Mouse (Mus musculus) hindbrain, embryonic 16.5 days (tissue): ENCODE data around the gene Gfra1. TPM values are rescaled to one million over a fixed set of nuclear protein-coding genes. Genes with fewer than 3 reads are reported as not detected.
A peak's percentile ranks its signal among the peaks of the same experiment; 100 is the strongest.

Experiments
- ATAC-seq: fragments of 200-750 bp; cut with Nextera tagmentation; 2 replicates; pipeline ENCODE4 v1.8.0; 2017; ENCODE audit warnings: moderate TSS enrichment, moderate library complexity
- H3K27ac ChIP-seq: fragments of 300-500 bp; sonication (generic); 2 replicates; pipeline ENCODE4 v1.5.1; 2014; ENCODE audit warnings: low read depth, mild to moderate bottlenecking, control low read depth, low read length, moderate library complexity
- H3K27me3 ChIP-seq: fragments of 300-500 bp; sonication (generic); replicated peaks from 2 replicates; pipeline ENCODE4 v1.6.1; 2014; ENCODE audit warnings: low read length; ENCODE audit not compliant: control insufficient read depth, insufficient read depth
- H3K36me3 ChIP-seq: fragments of 300-500 bp; sonication (generic); 2 replicates; pipeline ENCODE4 v1.6.1; 2014; ENCODE audit warnings: mild to moderate bottlenecking, low read length, moderate library complexity, mixed read lengths; ENCODE audit not compliant: control insufficient read depth, insufficient read depth
- H3K4me1 ChIP-seq: fragments of 300-500 bp; sonication (generic); 2 replicates; pipeline ENCODE4 v1.6.1; 2014; ENCODE audit warnings: low read depth, low read length; ENCODE audit not compliant: control insufficient read depth, insufficient read depth
- H3K4me2 ChIP-seq: fragments of 300-500 bp; sonication (generic); 2 replicates; pipeline ENCODE4 v1.6.1; 2014; ENCODE audit warnings: mild to moderate bottlenecking, low read length, control low read depth, moderate library complexity
- H3K4me3 ChIP-seq: fragments of 300-500 bp; sonication (generic); 2 replicates; pipeline ENCODE4 v1.5.1; 2014; ENCODE audit warnings: mild to moderate bottlenecking, low read length, control low read depth, moderate library complexity
- H3K9ac ChIP-seq: fragments of 300-500 bp; sonication (generic); 2 replicates; pipeline ENCODE4 v1.6.1; 2014; ENCODE audit warnings: low read depth, mild to moderate bottlenecking, control low read depth, low read length, moderate library complexity
- H3K9me3 ChIP-seq: fragments of 300-500 bp; sonication (generic); 2 replicates; pipeline ENCODE4 v1.6.1; 2014; ENCODE audit warnings: mild to moderate bottlenecking, low read length, moderate library complexity; ENCODE audit not compliant: control insufficient read depth
- WGBS: fragments of 180-500 bp; shearing (Covaris S2); extraction: QIAGEN DNeasy Blood & Tissue Kit; methylation state at CpG from one replicate; pipeline ENCODE4 v1.1.7; 2014; 5-methylcytosine and 5-hydroxymethylcytosine counted together
- polyA plus RNA-seq: library from polyadenylated mRNA; unstranded; fragments of >200 nt; fragmentation: Nextera tagmentation; extraction: Ambion mirVana; gene quantifications from 2 replicates; pipeline ENCODE4 v1.2.1, GENCODE M21; 2015

Gene Gfra1
- polyA plus RNA-seq, 1 experiment from 2014 or later, result 38.6 TPM

DNA sequence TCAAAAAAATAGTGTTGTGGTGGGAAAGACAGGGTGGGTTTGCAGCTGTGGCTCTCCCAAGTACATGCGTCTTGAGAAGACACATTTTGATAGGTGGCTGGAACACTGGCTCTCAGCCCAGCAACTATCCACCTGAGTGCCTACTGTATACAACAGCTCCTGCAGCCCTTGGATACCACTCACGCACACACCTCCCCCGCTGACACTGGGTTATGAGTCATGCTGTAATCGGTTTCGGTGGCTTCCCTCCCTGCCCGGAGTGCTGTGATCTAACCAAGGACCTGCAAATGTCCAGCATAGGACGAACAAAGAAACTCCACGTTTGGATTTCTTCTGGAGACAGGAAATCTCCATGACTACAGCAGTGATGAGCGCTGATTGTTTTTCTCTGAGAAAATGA is 180.4 kb downstream of the Gfra1 start:
- H3K36me3 ChIP-seq, result no peaks in the 10 kb centered on the region
- no peaks in the 10 kb centered on the region for H3K4me1 ChIP-seq
- no peaks in the 10 kb centered on the region for H3K9me3 ChIP-seq
- no peaks in the 10 kb centered on the region for H3K27me3 ChIP-seq
- ATAC-seq, result 0 out of 2 replicates have a peak, but pooled peaks have one; percentile 14
- H3K9ac ChIP-seq, result no peak overlapping the region
- H3K27ac ChIP-seq, result no peak overlapping the region
- H3K4me3 ChIP-seq, result no peak overlapping the region
- H3K4me2 ChIP-seq, result no peak overlapping the region
- WGBS, result 34% methylated on average over 9 of the region's 9 CpGs

- Histone ChIP-seq H3K9me3 (no peaks in the 10 kb centered on the region), H3K36me3 (no peaks in the 10 kb centered on the region), H3K4me3 (no peak overlapping the region), H3K4me2 (no peak overlapping the region), H3K27me3 (no peaks in the 10 kb centered on the region), H3K9ac (no peak overlapping the region), H3K4me1 (no peaks in the 10 kb centered on the region), H3K27ac (no peak overlapping the region)
- WGBS, result 70% methylated on average over 8 of the region's 8 CpGs
- ATAC-seq, result peak; percentile 78
These were observed 183.9 kb downstream of the Gfra1 start for GRCm38 (mm10) chr19:58271815-58272214.

DNA sequence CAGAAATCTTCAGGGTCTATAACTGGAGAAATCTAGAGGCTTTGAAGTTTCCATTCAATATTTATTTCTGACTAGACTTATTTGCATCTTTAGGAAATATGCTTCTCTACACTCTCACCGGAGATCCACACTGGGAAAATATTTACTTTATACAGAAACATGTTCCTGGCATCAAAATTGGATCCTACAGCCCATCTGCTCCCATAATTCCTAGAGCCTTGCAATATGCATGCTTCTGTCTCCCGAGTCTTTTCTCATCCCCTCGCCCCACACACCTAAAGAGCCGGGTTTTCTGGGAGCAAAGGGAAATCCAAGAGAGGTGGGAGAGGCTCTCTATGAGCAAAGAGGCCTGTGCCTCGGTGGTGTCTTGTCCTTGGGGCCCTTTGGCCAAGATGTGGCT is 184.9 kb downstream of the Gfra1 start:
- H3K36me3 ChIP-seq, result no peaks in the 10 kb centered on the region
- no peaks in the 10 kb centered on the region for H3K9me3 ChIP-seq
- H3K4me1 ChIP-seq, result no peaks in the 10 kb centered on the region
- 83% methylated on average over 5 of the region's 5 CpGs for WGBS
- H3K9ac ChIP-seq, result no peak overlapping the region
- H3K27me3 ChIP-seq, result no peaks in the 10 kb centered on the region
- H3K4me3 ChIP-seq, result no peak overlapping the region
- no peak overlapping the region for H3K27ac ChIP-seq
- ATAC-seq, result no peak
- H3K4me2 ChIP-seq, result no peak overlapping the region

GRCm38 (mm10) chr19:58268476-58268875 is 187.2 kb downstream of the Gfra1 start:
- no peak overlapping the region for H3K4me3 ChIP-seq
- 59% methylated on average over 4 of the region's 4 CpGs for WGBS
- no peaks in the 10 kb centered on the region for H3K9me3 ChIP-seq
- H3K9ac ChIP-seq, result no peak overlapping the region
- H3K27me3 ChIP-seq, result no peaks in the 10 kb centered on the region
- H3K36me3 ChIP-seq, result no peaks in the 10 kb centered on the region
- H3K4me2 ChIP-seq, result no peak overlapping the region
- H3K27ac ChIP-seq, result no peak overlapping the region
- H3K4me1 ChIP-seq, result no peaks in the 10 kb centered on the region
- ATAC-seq, result no peak

- no peak overlapping the region for H3K27ac ChIP-seq
- H3K36me3 ChIP-seq, result no peaks in the 10 kb centered on the region
- H3K4me3 ChIP-seq, result no peak overlapping the region
- 0 out of 2 replicates have a peak, but pooled peaks cover 2% of the 10 kb centered on the region for H3K4me1 ChIP-seq
- 25% methylated on average over 7 of the region's 7 CpGs for WGBS
- no peaks in the 10 kb centered on the region for H3K27me3 ChIP-seq
- H3K9me3 ChIP-seq, result no peaks in the 10 kb centered on the region
- no peak for ATAC-seq
- H3K4me2 ChIP-seq, result no peak overlapping the region
- H3K9ac ChIP-seq, result no peak overlapping the region
These were observed 189.1 kb downstream of the Gfra1 start for GRCm38 (mm10) chr19:58266600-58266999.

GRCm38 (mm10) chr19:58260934-58261333 is 194.8 kb downstream of the Gfra1 start:
- no peaks in the 10 kb centered on the region for H3K36me3 ChIP-seq
- no peak for ATAC-seq
- no peak overlapping the region for H3K9ac ChIP-seq
- H3K9me3 ChIP-seq, result no peaks in the 10 kb centered on the region
- H3K27me3 ChIP-seq, result no peaks in the 10 kb centered on the region
- WGBS, result 66% methylated on average over 8 of the region's 8 CpGs
- H3K27ac ChIP-seq, result no peak overlapping the region
- no peak overlapping the region for H3K4me3 ChIP-seq
- H3K4me1 ChIP-seq, result peaks cover 2% of the 10 kb centered on the region; the same call in 1 of the 2 replicates
- H3K4me2 ChIP-seq, result no peak overlapping the region

- Histone ChIP-seq H3K27ac (no peak overlapping the region), H3K4me3 (no peak overlapping the region), H3K4me2 (no peak overlapping the region), H3K4me1 (peaks cover 2% of the 10 kb centered on the region; the same call in 1 of the 2 replicates), H3K9ac (no peak overlapping the region), H3K27me3 (no peaks in the 10 kb centered on the region), H3K9me3 (no peaks in the 10 kb centered on the region), H3K36me3 (no peaks in the 10 kb centered on the region)
- WGBS, result 48% methylated on average over 2 of the region's 2 CpGs
- no peak for ATAC-seq
These were observed 196.5 kb downstream of the Gfra1 start for GRCm38 (mm10) chr19:58259250-58259649.

- no peaks in the 10 kb centered on the region for H3K36me3 ChIP-seq
- H3K27ac ChIP-seq, result no peak overlapping the region
- no peaks in the 10 kb centered on the region; the same call in 1 of the 2 replicates for H3K4me1 ChIP-seq
- H3K27me3 ChIP-seq, result no peaks in the 10 kb centered on the region
- no peak overlapping the region for H3K4me2 ChIP-seq
- 81% methylated on average over 3 of the region's 3 CpGs for WGBS
- no peak overlapping the region for H3K4me3 ChIP-seq
- H3K9me3 ChIP-seq, result no peaks in the 10 kb centered on the region
- no peak for ATAC-seq
- H3K9ac ChIP-seq, result no peak overlapping the region
These were observed 199.2 kb downstream of the Gfra1 start for GRCm38 (mm10) chr19:58256485-58256884.

- no peak overlapping the region for H3K9ac ChIP-seq
- H3K4me2 ChIP-seq, result no peak overlapping the region
- no peaks in the 10 kb centered on the region for H3K27me3 ChIP-seq
- H3K4me3 ChIP-seq, result no peak overlapping the region
- no peaks in the 10 kb centered on the region for H3K4me1 ChIP-seq
- ATAC-seq, result no peak
- no peak overlapping the region for H3K27ac ChIP-seq
- WGBS, result 71% methylated on average over 7 of the region's 7 CpGs
- H3K9me3 ChIP-seq, result no peaks in the 10 kb centered on the region
- no peaks in the 10 kb centered on the region for H3K36me3 ChIP-seq
These were observed 200.3 kb downstream of the Gfra1 start for GRCm38 (mm10) chr19:58255394-58255793.

GRCm38 (mm10) chr19:58254172-58254571 is 201.5 kb downstream of the Gfra1 start:
- Histone ChIP-seq H3K36me3 (no peaks in the 10 kb centered on the region), H3K9ac (no peak overlapping the region), H3K27me3 (no peaks in the 10 kb centered on the region), H3K27ac (no peak overlapping the region), H3K4me1 (no peaks in the 10 kb centered on the region), H3K4me3 (no peak overlapping the region), H3K4me2 (no peak overlapping the region), H3K9me3 (no peaks in the 10 kb centered on the region)
- WGBS, result 75% methylated on average over 3 of the region's 3 CpGs
- ATAC-seq, result no peak
